Mouse (Mus musculus) spleen, adult 2 months (tissue): ENCODE data around the gene Slfnl1.

ENCODE experiments used
- CTCF ChIP-seq: fragments of 200-500 bp; IDR thresholded peaks from 2 replicates; pipeline ENCODE4 v1.5.1; 2011; ENCODE audit warnings: mild to moderate bottlenecking, inconsistent platforms; ENCODE audit not compliant: insufficient read depth, insufficient read length, insufficient replicate concordance; ENCODE audit errors: extremely low read depth
- POLR2A ChIP-seq: fragments of 200-500 bp; IDR thresholded peaks from 2 replicates; pipeline ENCODE4 v1.6.1; 2011; ENCODE audit warnings: low read depth, low read length, inconsistent platforms

GRCm38 (mm10) chr4:120569486-120570437 is 37.7 kb downstream of the Slfnl1 start, which contains the start of gene Ctps:
- TF ChIP-seq CTCF (no peak), POLR2A (peak; percentile 23)
